Mouse (Mus musculus) urinary bladder, postnatal 10 days (tissue): ENCODE data around the gene Tor1a.
"Not testable (repeated sequence)": the region's sequence is repeated elsewhere in the genome, so short reads cannot be mapped to it uniquely, and the experiment has no call there.

Experiments used
- DNase-seq: peaks from one replicate; pipeline ENCODE4 v3.0.0; 2022; ENCODE audit warnings: low spot score

Tor1a gene

GRCm38 (mm10) chr2:30918126-30918525 is 49.6 kb downstream of the Tor1a start:
- no peak for DNase-seq

DNA sequence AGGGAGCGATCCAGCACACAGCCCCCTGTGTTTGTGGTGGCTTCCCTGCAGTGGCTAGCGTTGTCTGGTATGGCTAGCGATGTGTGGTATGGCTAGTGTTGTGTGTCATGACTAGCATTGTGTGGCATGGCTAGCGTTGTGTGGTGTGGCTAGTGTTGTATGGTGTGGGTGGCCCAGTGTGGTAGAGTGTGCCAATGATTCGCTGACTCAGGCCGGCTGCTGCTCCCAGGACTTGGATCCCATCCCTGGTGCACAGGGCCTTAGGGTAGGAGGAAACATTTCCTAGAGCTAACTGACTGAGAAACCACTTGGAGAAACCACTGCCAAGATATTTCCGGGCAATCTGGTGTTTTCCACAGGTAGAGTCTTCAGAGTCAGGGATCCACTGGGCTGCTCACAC is 50.1 kb downstream of the Tor1a start:
- DNase-seq = no peak

DNA sequence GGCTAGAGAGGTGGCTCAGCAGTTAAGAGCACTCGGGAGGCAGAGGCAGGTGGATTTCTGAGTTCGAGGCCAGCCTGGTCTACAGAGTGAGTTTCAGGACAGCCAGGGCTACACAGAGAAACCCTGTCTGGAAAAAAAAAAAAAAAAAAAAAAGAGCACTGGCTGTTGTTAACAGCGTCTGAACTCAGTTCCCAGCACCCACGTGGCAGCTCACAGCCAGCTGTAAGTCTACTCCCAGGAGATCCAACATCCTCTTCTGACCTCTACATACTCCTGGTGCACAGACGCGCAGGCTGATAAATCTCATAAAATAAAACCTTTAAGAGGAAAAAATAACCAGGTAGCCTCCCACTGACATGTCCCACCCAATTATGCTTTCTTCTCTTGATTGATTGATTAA is 51.8 kb downstream of the Tor1a start:
- not testable (repeated sequence) for DNase-seq

DNA sequence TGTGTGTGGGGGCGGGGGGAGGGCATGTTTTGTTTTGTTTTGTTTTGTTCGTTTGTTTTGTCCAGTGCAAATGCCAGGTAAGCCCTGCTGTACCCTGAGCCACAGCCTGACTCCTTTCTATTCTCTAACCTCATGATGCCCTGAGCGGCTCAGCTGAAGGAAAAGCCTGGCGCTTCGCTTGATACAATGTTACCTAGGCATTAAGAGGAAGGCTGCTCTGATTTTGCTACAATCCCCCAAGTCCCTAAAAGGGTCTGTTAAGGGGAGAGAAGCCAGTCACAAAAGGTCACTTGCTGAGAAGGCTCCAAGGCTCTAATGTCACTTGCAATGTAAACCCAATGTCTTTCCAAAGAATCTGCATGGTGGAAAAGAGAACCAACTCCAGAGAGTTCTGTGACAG is 52.4 kb downstream of the Tor1a start:
- no peak for DNase-seq

- DNase-seq = no peak
These were observed 52.9 kb downstream of the Tor1a start for GRCm38 (mm10) chr2:30914836-30915235.

- DNase-seq = no peak
These were observed 54.7 kb downstream of the Tor1a start for GRCm38 (mm10) chr2:30913022-30913421.

DNA sequence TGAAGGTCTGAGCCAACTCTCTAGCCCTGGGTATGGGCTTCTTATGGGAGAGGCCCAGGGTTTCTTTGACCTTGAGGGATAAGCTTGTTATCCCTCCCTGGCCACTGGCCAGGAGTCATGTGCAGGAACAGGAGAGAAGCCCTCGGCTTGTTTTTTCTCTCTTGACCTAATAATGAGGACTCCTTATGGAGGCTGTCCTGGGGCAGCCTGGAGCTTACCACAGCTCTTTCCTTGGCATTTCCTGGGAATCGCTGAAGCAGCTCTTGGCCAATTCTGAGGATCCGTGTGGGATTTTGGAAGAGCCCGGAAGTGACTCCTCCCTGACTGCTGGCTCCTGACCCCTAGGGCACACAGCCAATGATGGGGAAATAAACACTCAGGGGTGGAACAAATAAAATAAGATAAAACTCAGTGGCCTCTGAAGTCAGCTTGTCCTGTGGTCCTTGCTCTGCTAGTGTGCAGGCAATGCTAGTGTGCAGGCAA is 55.4 kb downstream of the Tor1a start:
- no peak for DNase-seq
